Mouse (Mus musculus): ENCODE results near the gene Tusc2.
A peak's percentile ranks its signal among the peaks of the same experiment; 100 is the strongest.

The Tusc2 gene

DNA sequence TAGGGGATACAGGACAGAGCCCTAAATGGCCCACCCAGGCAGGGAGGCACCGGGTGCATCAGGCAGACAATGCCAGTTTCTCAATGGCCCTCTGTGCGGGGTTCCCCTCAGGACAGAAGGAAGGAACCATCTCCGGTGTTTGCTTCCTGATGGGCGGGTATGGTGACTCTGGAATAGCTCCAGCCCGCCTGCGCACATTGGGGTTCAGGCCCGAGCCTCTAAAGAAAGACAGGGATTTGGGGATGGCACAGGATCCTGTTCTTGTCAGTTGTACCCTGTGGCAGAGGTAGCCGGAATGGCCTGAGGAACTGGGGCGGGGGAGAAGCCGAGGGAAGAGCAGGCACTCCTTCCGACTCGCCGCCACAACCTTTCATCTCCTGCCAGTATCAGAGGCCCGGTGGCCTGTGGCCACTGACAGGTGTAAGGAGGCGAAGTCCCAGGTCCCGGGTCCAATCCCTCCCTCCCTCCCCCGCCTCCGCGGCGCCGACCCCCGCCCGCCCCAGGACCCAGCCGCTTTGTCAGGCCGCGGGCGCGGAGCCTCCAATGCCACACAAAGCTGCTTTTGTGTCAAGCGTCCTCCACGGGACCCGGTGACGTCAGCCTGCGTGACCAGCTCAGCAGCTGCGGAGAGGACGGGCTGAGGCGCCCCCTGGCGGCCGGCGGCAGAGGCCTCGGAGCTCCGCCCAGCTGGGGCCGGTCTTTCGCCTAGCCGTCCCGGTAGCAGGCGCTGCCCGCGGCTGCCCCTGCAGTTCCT is 49.3 kb downstream of the Tusc2 start:
- DNase-seq: peak; percentile 99

- no peak for DNase-seq
Measured at GRCm38 (mm10) chr9:107612945-107613569, 50.0 kb downstream of the Tusc2 start.

GRCm38 (mm10) chr9:107615035-107615434 is 52.0 kb downstream of the Tusc2 start:
- DNase-seq: no peak
